Mouse (Mus musculus) heart, postnatal 0 days (tissue): ENCODE measurements around the gene Gm20696. TPM values are rescaled to one million over a fixed set of nuclear protein-coding genes. Genes with fewer than 3 reads are reported as not detected.
A peak's percentile ranks its signal among the peaks of the same experiment; 100 is the strongest.

Experiments
- ATAC-seq: fragments of 200-750 bp; cut with Nextera tagmentation; 2 replicates; pipeline ENCODE4 v1.8.0; 2017; ENCODE audit warnings: low read depth, moderate number of reproducible peaks, moderate library complexity; ENCODE audit not compliant: insufficient read depth
- DNase-seq: peaks from one replicate; pipeline ENCODE4 v3.0.0-alpha.2; 2016; ENCODE audit warnings: low spot score
- H3K27ac ChIP-seq: fragments of 300-500 bp; sonication (generic); 2 replicates; pipeline ENCODE4 v1.5.1; 2014; ENCODE audit warnings: low read depth, mild to moderate bottlenecking
- H3K27me3 ChIP-seq: fragments of 300-500 bp; sonication (generic); 2 replicates; pipeline ENCODE4 v1.6.1; 2014; ENCODE audit warnings: low read length, mixed read lengths; ENCODE audit not compliant: control insufficient read depth, insufficient read depth
- H3K36me3 ChIP-seq: fragments of 300-500 bp; sonication (generic); replicated peaks from 2 replicates; pipeline ENCODE4 v1.6.1; 2014; ENCODE audit warnings: low read length, mixed read lengths; ENCODE audit not compliant: control insufficient read depth, insufficient read depth
- H3K4me1 ChIP-seq: fragments of 300-500 bp; sonication (generic); 2 replicates; pipeline ENCODE4 v1.6.1; 2014; ENCODE audit warnings: antibody characterized with exemption; ENCODE audit not compliant: control insufficient read depth, insufficient read depth
- H3K4me2 ChIP-seq: fragments of 300-500 bp; sonication (generic); 2 replicates; pipeline ENCODE4 v1.6.1; 2014; ENCODE audit warnings: low read depth, mild to moderate bottlenecking, low read length, moderate library complexity
- H3K4me3 ChIP-seq: fragments of 300-500 bp; sonication (generic); 2 replicates; pipeline ENCODE4 v1.5.1; 2014; ENCODE audit warnings: low read depth, low read length
- H3K9ac ChIP-seq: fragments of 300-500 bp; sonication (generic); replicated peaks from 2 replicates; pipeline ENCODE4 v1.6.1; 2014; ENCODE audit warnings: low read depth, low read length, mixed read lengths
- H3K9me3 ChIP-seq: fragments of 300-500 bp; sonication (generic); replicated peaks from 2 replicates; pipeline ENCODE4 v1.6.1; 2016; ENCODE audit warnings: low read length; ENCODE audit not compliant: control insufficient read depth
- CTCF ChIP-seq: IDR thresholded peaks from 2 replicates; pipeline ENCODE4 v1.5.1; 2016; ENCODE audit warnings: antibody characterized with exemption, control low read depth, low read depth
- EP300 ChIP-seq: IDR thresholded peaks from 2 replicates; pipeline ENCODE4 v1.6.1; 2016; ENCODE audit warnings: antibody characterized with exemption, low read depth
- WGBS: fragments of 180-500 bp; shearing (Covaris S2); extraction: QIAGEN DNeasy Blood & Tissue Kit; methylation state at CpG from one replicate; pipeline ENCODE4 v1.1.7; 2014; 5-methylcytosine and 5-hydroxymethylcytosine counted together
- polyA plus RNA-seq: library from polyadenylated mRNA; unstranded; fragments of >200 nt; fragmentation: Nextera tagmentation; extraction: Ambion mirVana; gene quantifications from 2 replicates; pipeline ENCODE4 v1.2.1, GENCODE M21; 2015
- total RNA-seq: library from RNA; depleted of rRNA; stranded (reverse); fragments of >200 nt; gene quantifications from 2 replicates; pipeline ENCODE4 v1.2.3, GENCODE M21; 2014; ENCODE audit warnings: low replicate concordance

Gm20696 gene
- total and polyA plus RNA-seq, 2 experiments from 2014 or later = 0.95 to 2.0 TPM

GRCm38 (mm10) chr6:99629726-99630458, 36.7 kb downstream of the Gm20696 start:
- TF ChIP-seq CTCF (no peak), EP300 (no peak)
- Histone ChIP-seq H3K9me3 (no peaks in the 10 kb centered on the region), H3K9ac (no peak overlapping the region), H3K4me2 (no peak overlapping the region), H3K36me3 (peaks cover 29% of the 10 kb centered on the region), H3K4me3 (no peak overlapping the region), H3K27me3 (no peaks in the 10 kb centered on the region), H3K27ac (no peak overlapping the region), H3K4me1 (no peaks in the 10 kb centered on the region)
- ATAC-seq (no peak), DNase-seq (no peak)
- 87% methylated on average over 8 of the region's 8 CpGs for WGBS

GRCm38 (mm10) chr6:99626347-99626746, 40.2 kb downstream of the Gm20696 start:
- Histone ChIP-seq H3K4me1 (no peaks in the 10 kb centered on the region), H3K27ac (no peak overlapping the region), H3K9ac (no peak overlapping the region), H3K4me2 (no peak overlapping the region), H3K27me3 (no peaks in the 10 kb centered on the region), H3K36me3 (peaks cover 17% of the 10 kb centered on the region), H3K4me3 (no peak overlapping the region), H3K9me3 (no peaks in the 10 kb centered on the region)
- TF ChIP-seq EP300 (no peak), CTCF (no peak)
- 82% methylated on average over 2 of the region's 2 CpGs for WGBS
- DNase-seq (no peak), ATAC-seq (no peak)

- Histone ChIP-seq H3K27ac (no peak overlapping the region), H3K4me3 (no peak overlapping the region), H3K36me3 (peaks cover 17% of the 10 kb centered on the region), H3K27me3 (no peaks in the 10 kb centered on the region), H3K4me2 (no peak overlapping the region), H3K9me3 (no peaks in the 10 kb centered on the region), H3K4me1 (no peaks in the 10 kb centered on the region), H3K9ac (no peak overlapping the region)
- TF ChIP-seq EP300 = no peak
- TF ChIP-seq CTCF = no peak
- ATAC-seq (no peak), DNase-seq (no peak)
- WGBS = 47% methylated on average over 7 of the region's 7 CpGs
Measured at GRCm38 (mm10) chr6:99625803-99626202, 40.8 kb downstream of the Gm20696 start.

- Histone ChIP-seq H3K9me3 (no peaks in the 10 kb centered on the region), H3K27ac (no peak overlapping the region), H3K27me3 (no peaks in the 10 kb centered on the region), H3K4me1 (no peaks in the 10 kb centered on the region), H3K36me3 (peaks cover 14% of the 10 kb centered on the region), H3K4me3 (no peak overlapping the region), H3K9ac (no peak overlapping the region), H3K4me2 (no peak overlapping the region)
- DNase-seq = no peak
- WGBS = 79% methylated on average over 7 of the region's 7 CpGs
- no peak for TF ChIP-seq EP300
- TF ChIP-seq CTCF = no peak
- no peak for ATAC-seq
Measured at GRCm38 (mm10) chr6:99625306-99625705, 41.3 kb downstream of the Gm20696 start.

GRCm38 (mm10) chr6:99624542-99624941, 42.1 kb downstream of the Gm20696 start:
- Histone ChIP-seq H3K9ac (no peak overlapping the region), H3K4me2 (no peak overlapping the region), H3K4me3 (no peak overlapping the region), H3K9me3 (no peaks in the 10 kb centered on the region), H3K27ac (no peak overlapping the region), H3K27me3 (no peaks in the 10 kb centered on the region), H3K36me3 (peaks cover 14% of the 10 kb centered on the region), H3K4me1 (no peaks in the 10 kb centered on the region)
- no peak for DNase-seq
- TF ChIP-seq CTCF (no peak), EP300 (no peak)
- WGBS = 79% methylated on average over 3 of the region's 3 CpGs
- ATAC-seq = no peak

GRCm38 (mm10) chr6:99623641-99624040, 43.0 kb downstream of the Gm20696 start:
- peaks cover 7% of the 10 kb centered on the region for H3K36me3 ChIP-seq
- H3K4me1 ChIP-seq = no peaks in the 10 kb centered on the region
- no peak overlapping the region for H3K4me2 ChIP-seq
- H3K9me3 ChIP-seq = no peaks in the 10 kb centered on the region
- peak; percentile 43 for DNase-seq
- H3K27ac ChIP-seq = no peak overlapping the region
- H3K4me3 ChIP-seq = no peak overlapping the region
- ATAC-seq = peak; percentile 67; the same call in 1 of the 2 replicates
- peak; percentile 62 for TF ChIP-seq CTCF
- TF ChIP-seq EP300 = no peak
- H3K9ac ChIP-seq = no peak overlapping the region
- H3K27me3 ChIP-seq = no peaks in the 10 kb centered on the region
- WGBS = 15% methylated on average over 6 of the region's 6 CpGs
